Mouse (Mus musculus) left cerebral cortex, adult 11 months (tissue): ENCODE results near the gene Hdc.
"Not testable (repeated sequence)": the region's sequence is repeated elsewhere in the genome, so short reads cannot be mapped to it uniquely, and the experiment has no call there.

Experiments used
- DNase-seq: peaks from one replicate; pipeline ENCODE4 v3.0.0; 2022; ENCODE audit warnings: low spot score

Hdc gene

GRCm38 (mm10) chr2:126619249-126619704 lies at the start of gene Hdc:
Gene Hdc (minus strand): TSS chr2:126619299.
- DNase-seq = no peak

- DNase-seq = no peak
Measured at GRCm38 (mm10) chr2:126668621-126669252, 49.6 kb upstream of the Hdc start.

- no peak for DNase-seq
Measured at GRCm38 (mm10) chr2:126665984-126666383, 46.9 kb upstream of the Hdc start.

- DNase-seq = no peak
Measured at GRCm38 (mm10) chr2:126663481-126663880, 44.4 kb upstream of the Hdc start.

GRCm38 (mm10) chr2:126652929-126653328 lies 33.8 kb upstream of the Hdc start:
- DNase-seq = no peak

GRCm38 (mm10) chr2:126647762-126648161 lies 28.7 kb upstream of the Hdc start:
- no peak for DNase-seq

- no peak for DNase-seq
Measured at GRCm38 (mm10) chr2:126646461-126646860, 27.4 kb upstream of the Hdc start.

- no peak for DNase-seq
Measured at GRCm38 (mm10) chr2:126644768-126645167, 25.7 kb upstream of the Hdc start.

- DNase-seq = no peak
Measured at GRCm38 (mm10) chr2:126640298-126640697, 21.2 kb upstream of the Hdc start.

GRCm38 (mm10) chr2:126635939-126636823 lies 17.1 kb upstream of the Hdc start:
- no peak for DNase-seq

- no peak for DNase-seq
Measured at GRCm38 (mm10) chr2:126633165-126633564, 14.1 kb upstream of the Hdc start.

GRCm38 (mm10) chr2:126628455-126628995 lies 9.4 kb upstream of the Hdc start:
- DNase-seq = no peak

- no peak for DNase-seq
Measured at GRCm38 (mm10) chr2:126623138-126623537, 4.0 kb upstream of the Hdc start.

- DNase-seq = no peak
Measured at GRCm38 (mm10) chr2:126622455-126622854, 3.4 kb upstream of the Hdc start.

GRCm38 (mm10) chr2:126618470-126619179 lies 474 bp downstream of the Hdc start:
- DNase-seq = no peak

- DNase-seq = no peak
Measured at GRCm38 (mm10) chr2:126615355-126615754, 3.7 kb downstream of the Hdc start.

- not testable (repeated sequence) for DNase-seq
Measured at GRCm38 (mm10) chr2:126609600-126609999, 9.5 kb downstream of the Hdc start.

GRCm38 (mm10) chr2:126607553-126608203 lies 11.4 kb downstream of the Hdc start:
- DNase-seq = no peak

- no peak for DNase-seq
Measured at GRCm38 (mm10) chr2:126606688-126607062, 12.4 kb downstream of the Hdc start.

GRCm38 (mm10) chr2:126606061-126606687 lies 12.9 kb downstream of the Hdc start:
- no peak for DNase-seq

GRCm38 (mm10) chr2:126601918-126602600 lies 17.0 kb downstream of the Hdc start:
- no peak for DNase-seq
